Mouse (Mus musculus) spleen, postnatal 14 days (tissue): ENCODE measurements around the gene Lmo4.
A peak's percentile ranks its signal among the peaks of the same experiment; 100 is the strongest.

Source experiments
- DNase-seq, 2 experiments: peaks; one replicate each; pipeline ENCODE4 v3.0.0; 2021 to 2022; ENCODE audit warnings: low spot score in 2 of 2

The Lmo4 gene

DNA sequence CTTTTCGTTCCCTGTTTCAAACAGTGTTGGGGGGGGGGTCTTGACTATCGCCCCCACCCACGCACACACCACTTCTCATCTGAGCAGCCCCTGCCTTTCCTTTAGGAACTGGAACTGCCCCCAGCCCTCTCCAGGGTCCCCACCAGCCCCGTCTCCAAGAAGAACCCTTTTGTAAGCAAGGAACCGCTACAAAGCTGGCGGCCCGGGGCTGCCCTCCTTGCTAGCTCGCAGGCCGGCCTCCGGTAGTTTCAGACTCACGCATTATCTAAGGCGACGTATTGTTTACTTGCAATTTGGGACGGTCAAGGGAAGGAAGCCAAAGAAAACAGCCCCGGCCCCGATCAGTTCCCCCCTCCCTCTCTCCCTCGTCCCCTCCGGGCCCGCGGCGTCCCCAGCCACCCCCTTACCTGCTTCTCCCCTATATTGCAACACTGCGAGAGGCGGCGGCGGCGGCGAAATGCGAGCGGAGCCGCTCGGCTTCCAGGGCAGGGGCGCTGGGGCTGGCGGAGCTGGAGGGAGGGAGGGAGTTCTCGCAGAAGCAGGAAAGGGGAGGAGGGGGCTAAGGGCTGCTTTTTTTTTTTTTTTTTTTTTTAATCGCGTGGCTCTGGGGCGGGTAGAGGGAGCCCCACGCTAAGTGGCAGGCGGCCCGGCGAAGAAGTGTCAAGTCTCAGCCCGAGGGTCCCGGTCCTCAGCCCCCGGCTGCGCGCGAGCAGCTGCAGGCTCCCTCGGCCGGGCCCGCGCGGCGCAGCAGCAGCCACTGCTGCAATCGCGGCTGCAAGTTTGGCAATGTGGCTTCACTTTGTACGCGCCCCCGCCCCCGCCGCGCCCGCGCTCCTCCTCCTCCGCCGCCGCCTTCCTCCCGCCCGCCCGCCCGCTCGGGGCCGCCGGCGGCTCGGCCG, at the start of gene Lmo4:
TSS of gene Lmo4 (minus strand) at position 808 of the 899 bp plus-strand sequence.
- peak; percentile 67 to 70 for DNase-seq

GRCm38 (mm10) chr3:144254281-144254680, 49.3 kb upstream of the Lmo4 start:
- no peak for DNase-seq

DNA sequence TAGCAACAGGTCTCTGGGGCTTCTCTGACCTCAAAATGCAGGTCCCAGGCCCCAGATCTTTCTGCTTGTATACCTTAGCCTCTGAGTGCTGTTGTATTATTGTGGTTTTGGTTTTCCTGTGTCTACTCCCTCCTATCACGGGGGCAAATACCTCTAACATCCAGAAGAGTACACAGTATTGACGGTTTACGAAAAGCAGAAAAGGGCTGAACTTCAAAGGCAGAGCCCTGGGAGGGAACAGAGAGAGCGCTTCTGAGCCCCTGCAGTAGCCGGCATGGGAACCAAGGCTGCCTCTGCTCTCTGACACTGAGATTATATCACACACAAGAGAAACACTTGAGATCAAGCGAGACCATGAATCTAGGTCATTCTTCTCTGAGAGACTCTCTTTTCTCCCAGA, 48.0 kb upstream of the Lmo4 start:
- DNase-seq: no peak

GRCm38 (mm10) chr3:144252109-144252508, 47.1 kb upstream of the Lmo4 start:
- no peak for DNase-seq

DNA sequence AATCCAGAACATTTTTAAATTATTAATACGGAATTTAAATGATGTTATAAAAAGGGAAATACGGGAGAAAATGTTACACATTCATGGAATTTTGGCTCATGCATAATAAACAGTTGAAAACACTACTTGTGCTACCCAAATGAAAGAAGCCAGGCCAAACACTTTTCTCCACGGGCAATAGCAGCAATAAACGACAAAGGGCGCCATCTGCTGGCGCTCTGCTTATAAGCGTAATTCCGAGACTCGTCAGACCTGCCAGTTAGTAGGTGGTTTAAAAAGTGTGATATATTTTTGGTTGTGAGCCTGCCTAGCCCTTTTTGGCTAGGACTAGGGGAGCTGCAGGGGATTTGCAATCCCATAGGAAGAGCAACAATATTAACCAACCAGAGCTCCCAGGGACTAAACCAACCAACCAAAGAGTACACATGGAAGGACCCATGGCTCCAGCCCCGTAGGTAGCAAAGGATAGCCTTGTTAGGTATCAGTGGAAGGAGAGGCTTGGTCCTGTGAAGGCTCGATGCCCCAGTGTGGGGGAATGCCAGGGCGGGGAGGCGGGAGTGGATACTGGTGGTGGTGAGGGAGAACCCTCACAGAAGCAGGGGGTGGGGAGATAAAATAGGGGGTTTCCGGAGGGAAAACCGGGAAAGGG, 37.1 kb upstream of the Lmo4 start:
- DNase-seq: peak; percentile 28 to 63

GRCm38 (mm10) chr3:144241161-144241560, 36.1 kb upstream of the Lmo4 start:
- no peak for DNase-seq

DNA sequence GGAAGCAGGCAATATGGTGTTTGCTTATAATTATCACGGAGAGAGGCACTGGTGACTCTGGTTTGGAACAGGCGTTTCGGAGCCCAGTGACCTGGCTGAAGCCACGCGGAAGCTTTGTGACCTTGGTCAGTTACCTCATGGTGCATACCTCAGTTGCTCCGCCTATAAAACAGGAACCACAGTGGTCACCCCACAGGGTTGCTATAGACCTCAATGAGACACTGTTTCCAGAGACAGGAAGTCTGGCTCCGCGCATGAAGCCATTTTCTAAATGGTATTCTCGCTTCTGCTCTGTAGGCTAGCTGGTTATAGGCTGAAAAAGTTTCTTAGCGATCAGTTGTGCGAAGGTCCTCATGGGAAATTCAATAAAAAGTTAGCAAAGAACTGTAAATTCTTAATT, 33.5 kb upstream of the Lmo4 start:
- no peak for DNase-seq

DNA sequence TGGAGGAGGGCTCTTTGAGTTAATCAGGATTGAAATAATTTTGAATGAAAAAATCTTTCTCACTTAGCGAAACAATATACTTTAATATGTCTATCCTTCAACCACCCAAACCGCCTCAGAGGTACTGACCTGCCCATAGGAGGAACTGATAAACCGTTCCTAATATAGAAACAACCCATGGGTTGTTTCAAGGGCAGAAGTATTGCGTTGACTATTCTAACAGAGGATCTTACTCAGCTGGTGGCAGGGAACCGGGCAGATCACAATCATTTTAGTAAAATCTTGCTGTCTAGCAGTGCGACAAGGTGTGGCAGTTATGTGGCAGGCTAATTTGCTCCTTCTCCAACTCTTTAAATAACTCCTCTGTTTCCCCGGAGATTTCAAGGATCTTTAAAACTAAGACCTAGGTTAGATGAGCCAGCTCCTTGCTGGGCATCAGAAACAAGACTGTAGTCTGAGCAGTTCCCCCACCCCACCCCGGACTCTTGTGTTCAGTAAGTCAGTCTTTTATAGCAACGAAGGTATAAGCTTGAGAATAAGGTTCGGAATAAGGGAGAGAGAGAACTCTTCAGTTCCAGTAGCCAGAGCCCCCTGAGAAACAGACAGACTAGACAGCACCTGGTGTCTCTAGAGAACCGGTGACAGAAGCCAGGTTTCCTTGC, 27.5 kb upstream of the Lmo4 start:
- DNase-seq: no peak

- DNase-seq: no peak
These were observed 26.9 kb upstream of the Lmo4 start for GRCm38 (mm10) chr3:144231931-144232330.

GRCm38 (mm10) chr3:144231419-144231818, 26.4 kb upstream of the Lmo4 start:
- no peak for DNase-seq

- DNase-seq: no peak
These were observed 25.0 kb upstream of the Lmo4 start for GRCm38 (mm10) chr3:144230016-144230415.

GRCm38 (mm10) chr3:144229312-144229711, 24.3 kb upstream of the Lmo4 start:
- no peak for DNase-seq

DNA sequence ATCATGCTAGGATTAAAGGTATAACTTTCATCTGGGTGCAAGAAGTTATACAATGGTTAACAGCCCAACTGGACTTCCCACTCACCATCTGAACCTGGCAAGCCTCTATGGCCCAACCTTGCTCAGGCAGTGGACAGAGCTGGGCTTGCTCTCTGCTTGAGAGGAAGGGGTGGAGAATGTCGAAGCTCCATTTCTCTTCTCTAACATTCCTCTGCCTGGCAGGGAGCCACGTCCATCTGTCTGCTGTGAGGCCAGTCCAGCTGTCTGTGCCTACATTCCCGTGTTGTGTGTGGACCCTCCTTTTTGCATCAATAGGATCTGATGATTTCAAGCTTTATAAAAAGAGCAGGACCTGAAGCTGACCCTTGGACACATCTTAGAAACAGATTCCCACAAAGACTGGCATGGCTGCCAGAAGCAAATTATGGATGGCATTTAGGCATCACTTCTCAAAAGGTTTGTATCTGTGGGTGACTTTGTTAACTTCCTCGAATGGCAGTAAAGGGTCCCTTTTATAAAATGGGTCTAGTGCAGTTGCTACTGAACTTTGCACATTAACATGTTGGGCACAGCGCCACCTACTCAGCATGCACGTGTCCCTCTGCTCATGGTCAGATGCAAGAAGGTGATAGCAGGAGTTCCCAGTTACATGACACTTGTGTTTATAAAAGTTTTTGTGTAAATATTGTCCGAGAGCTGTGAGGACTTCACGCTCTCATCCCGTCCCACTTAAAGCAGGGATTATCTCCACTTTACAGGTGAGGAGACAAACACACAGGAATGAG, 20.6 kb upstream of the Lmo4 start:
- no peak for DNase-seq

DNA sequence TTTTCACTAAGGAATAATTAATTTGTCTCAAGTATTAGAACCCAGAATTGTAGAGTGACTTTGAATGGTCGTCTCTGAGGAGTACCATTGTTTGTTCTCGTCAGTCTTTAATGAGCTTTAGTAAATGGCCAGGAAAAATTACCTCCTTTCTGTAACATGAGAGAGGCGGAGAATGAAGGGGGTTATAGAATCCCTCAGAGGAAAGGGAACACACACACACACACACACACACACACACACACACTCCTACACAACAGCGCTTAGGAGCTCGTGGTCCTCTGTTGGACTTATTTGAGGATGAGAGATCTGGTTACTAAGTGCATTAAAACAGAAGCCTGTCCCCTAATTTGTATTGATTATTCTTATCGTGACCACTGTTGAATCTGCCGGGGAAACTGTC, 19.6 kb upstream of the Lmo4 start:
- DNase-seq: no peak

DNA sequence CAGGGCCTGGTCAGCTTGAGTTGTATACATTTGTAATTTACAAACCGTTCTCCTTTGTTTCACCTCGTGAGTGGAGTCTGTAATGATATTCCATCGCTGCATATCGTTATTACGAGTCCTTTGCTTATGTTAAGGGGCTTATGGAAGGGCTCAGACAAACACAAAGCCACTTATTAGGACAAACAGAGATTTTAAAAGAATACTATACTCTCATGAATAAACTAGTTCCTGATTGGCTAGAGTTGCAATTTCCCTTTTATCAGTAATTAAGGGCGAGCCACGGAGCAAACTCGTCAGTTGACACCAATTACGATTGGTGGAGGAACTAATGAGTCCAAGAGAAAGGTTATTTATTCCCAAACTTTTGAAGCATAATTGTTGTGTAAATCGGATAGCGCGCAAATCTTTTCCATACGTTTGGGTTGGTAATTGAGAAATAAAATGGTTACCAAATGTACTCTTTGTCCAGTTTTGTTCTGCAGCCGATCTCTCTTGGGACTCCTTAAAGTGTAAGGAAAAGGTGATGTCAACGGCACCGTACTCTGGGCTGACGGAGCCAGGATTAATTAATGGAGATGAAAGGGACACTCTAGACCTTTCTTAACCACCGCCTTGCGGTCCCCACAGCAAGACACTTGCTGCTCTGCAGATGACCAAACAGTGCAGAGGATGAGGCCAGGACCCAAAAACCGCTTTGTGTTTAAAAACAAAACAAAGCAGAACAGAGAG, 18.5 kb upstream of the Lmo4 start:
- DNase-seq: no peak

- DNase-seq: no peak
These were observed 17.4 kb upstream of the Lmo4 start for GRCm38 (mm10) chr3:144222381-144222780.

- DNase-seq: peak in 1 of 2 experiments; percentile 39
These were observed 2.5 kb upstream of the Lmo4 start for GRCm38 (mm10) chr3:144207498-144207897.

DNA sequence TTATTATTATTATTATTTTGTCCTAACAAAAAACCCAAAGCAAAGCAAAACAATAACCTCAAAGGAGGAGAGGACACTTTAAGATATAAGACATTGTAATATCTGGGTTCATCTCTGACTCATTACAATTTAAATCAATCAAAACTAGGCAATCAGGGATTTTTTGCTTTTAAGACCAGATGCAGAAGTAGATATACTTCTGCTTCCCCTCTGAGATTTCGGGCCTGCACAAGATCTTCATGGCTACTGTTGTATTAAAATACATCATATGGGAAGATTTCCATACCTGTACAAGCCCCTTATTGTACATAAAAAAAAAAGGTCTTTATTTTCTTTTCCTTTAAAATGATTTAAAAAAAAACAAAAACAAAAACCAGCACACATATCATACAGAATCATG, 1.9 kb upstream of the Lmo4 start:
- no peak for DNase-seq

DNA sequence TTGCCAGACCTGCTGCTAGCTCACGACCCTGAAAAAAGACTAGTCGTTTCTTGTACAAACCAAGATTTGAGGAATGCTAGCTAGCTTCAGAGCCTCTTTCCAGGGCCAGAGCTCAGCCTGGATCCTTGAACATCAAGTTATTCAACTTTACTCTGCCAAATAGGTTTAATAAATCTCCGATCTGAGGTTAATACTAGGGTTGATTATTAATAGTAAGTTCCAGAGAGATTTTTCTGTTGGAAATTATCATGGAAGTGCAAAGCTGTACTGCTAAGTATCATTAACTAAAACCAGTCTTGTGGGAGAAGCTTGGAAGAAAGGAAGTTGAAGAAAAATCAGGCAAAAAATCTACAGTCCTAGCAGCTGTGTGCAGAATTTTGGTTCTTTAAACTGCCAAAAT, 1.2 kb upstream of the Lmo4 start:
- no peak for DNase-seq

DNA sequence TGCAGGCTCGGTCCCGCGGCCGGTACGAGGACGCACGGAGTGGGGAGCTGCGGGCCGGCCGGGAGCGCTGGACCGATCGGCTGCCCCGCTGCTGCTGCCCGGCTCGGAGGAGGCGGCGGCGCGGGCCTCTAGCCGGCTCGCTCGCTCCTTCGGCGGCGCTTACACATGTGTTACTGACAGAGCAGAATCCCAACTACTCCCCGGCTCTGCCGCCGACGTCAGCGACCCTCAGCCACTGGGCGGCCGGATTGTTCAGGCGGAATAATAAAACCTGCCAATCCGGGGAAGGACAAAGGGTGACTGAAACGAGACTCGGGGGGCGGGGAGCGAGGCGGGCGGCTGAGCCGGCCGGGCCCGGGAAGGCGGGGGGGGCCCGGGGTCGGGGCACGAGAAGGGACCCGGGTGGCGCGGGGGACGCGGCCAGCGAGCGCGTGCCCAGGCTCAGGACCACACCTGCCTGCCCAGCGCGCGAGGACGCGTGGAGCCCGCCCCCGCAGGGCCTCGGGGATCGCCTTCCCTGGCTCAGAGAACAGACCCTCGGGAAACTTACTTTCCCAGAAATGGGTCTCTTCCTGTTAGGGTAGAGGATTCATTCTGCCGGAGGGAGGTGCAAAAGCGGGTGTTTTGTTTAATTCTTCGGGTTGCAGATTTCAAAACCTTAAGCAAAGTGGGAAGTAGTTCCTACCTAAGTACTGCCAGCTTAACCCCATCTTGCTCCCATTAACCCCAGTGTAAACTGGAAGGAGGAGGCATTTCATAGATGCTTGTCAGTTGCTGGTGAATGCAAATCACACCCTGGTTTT, 532 bp upstream of the Lmo4 start:
- peak; percentile 68 to 74 for DNase-seq
